Mouse (Mus musculus) bone marrow, adult 2 months (tissue): ENCODE results near the gene Gm9970.

Experiments used
- CTCF ChIP-seq: fragments of 200-500 bp; IDR thresholded peaks from 2 replicates; pipeline ENCODE4 v1.5.1; 2011; ENCODE audit warnings: low read length, control low read depth; ENCODE audit not compliant: control insufficient read depth, insufficient read depth
- POLR2A ChIP-seq: fragments of 200-500 bp; IDR thresholded peaks from 2 replicates; pipeline ENCODE4 v1.6.1; 2011; ENCODE audit warnings: low read depth, mild to moderate bottlenecking, control low read depth, low read length, borderline replicate concordance; ENCODE audit not compliant: control insufficient read depth

DNA sequence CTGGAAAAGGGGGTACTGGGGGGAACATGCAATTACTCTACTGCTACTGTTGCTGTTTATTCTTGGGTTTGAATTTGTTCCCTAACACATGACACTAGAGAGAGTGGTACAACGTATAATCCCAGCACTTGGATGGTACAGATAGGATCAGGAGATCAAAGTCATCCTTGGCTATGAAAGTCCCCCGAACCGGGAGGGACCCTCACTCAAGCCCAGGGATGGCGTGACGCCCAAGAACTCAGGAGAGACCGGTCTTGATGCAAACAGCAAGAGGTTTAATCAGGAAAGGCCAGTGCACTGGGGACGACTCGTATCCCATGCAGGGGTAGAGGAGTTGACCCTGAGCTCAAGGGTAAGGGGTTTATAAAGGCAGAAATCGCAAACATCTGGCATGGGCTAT is 18.3 kb downstream of the Gm9970 start:
- no peak for TF ChIP-seq POLR2A
- no peak for TF ChIP-seq CTCF
